Mouse (Mus musculus) erythroblast, embryonic 14.5 days (primary cell): ENCODE data around the gene Gm47791.

ENCODE experiments used
- GATA1 ChIP-seq: IDR thresholded peaks from 2 replicates; pipeline ENCODE4 v1.6.1; 2012; ENCODE audit warnings: low read length, inconsistent platforms, mixed read lengths
- TAL1 ChIP-seq: IDR thresholded peaks from 3 replicates; pipeline ENCODE4 v1.6.1; 2012; ENCODE audit warnings: low read length, inconsistent platforms, mixed read lengths

GRCm38 (mm10) chr1:82798922-82799321, 27.9 kb upstream of the Gm47791 start:
- TF ChIP-seq TAL1 (no peak), GATA1 (no peak)
